Mouse (Mus musculus): ENCODE results near the gene Pdcd1lg2. TPM values are rescaled to one million over a fixed set of nuclear protein-coding genes. Genes with fewer than 3 reads are reported as not detected.

Gene Pdcd1lg2
- total RNA-seq, 1 experiment = not detected

- H3K27ac ChIP-seq (ENCODE audit: insufficient read depth, low read depth, low read length, poor library complexity, severe bottlenecking) = no peak overlapping the region
- TF ChIP-seq ZC3H11A (IDR thresholded peaks at IDR 0.05; ENCODE audit: borderline replicate concordance, low read depth, low read length) (no peak), MAFK (IDR thresholded peaks at IDR 0.05; ENCODE audit: insufficient read depth, low read depth, low read length) (peak; percentile 66; the same call in 1 of the 2 replicates)
- in situ Hi-C loops (cut with MboI; ENCODE audit: low sequenced_read_pairs in 2 of 2, unreplicated experiment in 2 of 2) = no loop called here
Measured at GRCm38 (mm10) chr19:29478598-29478997, 67.9 kb downstream of the Pdcd1lg2 start.

GRCm38 (mm10) chr19:29481578-29481977 is 70.9 kb downstream of the Pdcd1lg2 start:
- Histone ChIP-seq H3K36me3 (ENCODE audit: control insufficient read depth, insufficient read depth, low read length, poor library complexity, severe bottlenecking) (no peaks in the 10 kb centered on the region), H3K4me3 (ENCODE audit: insufficient read depth in 1 of 2, low read depth in 1 of 2, low read length in 2 of 2, poor library complexity in 1 of 2, severe bottlenecking in 1 of 2) (no peak overlapping the region), H3K4me1 (ENCODE audit: control insufficient read depth in 2 of 2, insufficient read depth in 2 of 2, low read length in 2 of 2, poor library complexity in 1 of 2) (no peaks in the 10 kb centered on the region), H3K9me3 (ENCODE audit: control insufficient read depth, insufficient read depth, low read depth, low read length) (no peaks in the 10 kb centered on the region), H3K9ac (ENCODE audit: insufficient read depth, low read depth, low read length, poor library complexity, severe bottlenecking) (no peak overlapping the region), H3K27ac (ENCODE audit: insufficient read depth, low read depth, low read length, poor library complexity, severe bottlenecking) (no peak overlapping the region)
- DNase-seq (ENCODE audit: low read depth, low spot score) = no peak
- in situ Hi-C loops (cut with MboI; ENCODE audit: low sequenced_read_pairs in 2 of 2, unreplicated experiment in 2 of 2) = no loop called here
- TF ChIP-seq MAFK (IDR thresholded peaks at IDR 0.05; ENCODE audit: insufficient read depth, low read depth, low read length) (no peak), ZC3H11A (IDR thresholded peaks at IDR 0.05; ENCODE audit: borderline replicate concordance, low read depth, low read length) (no peak), CHD2 (IDR thresholded peaks at IDR 0.05; ENCODE audit: low read depth, low read length) (no peak), HCFC1 (IDR thresholded peaks at IDR 0.05; ENCODE audit: borderline replicate concordance, insufficient read depth, low read length) (no peak), ZNF384 (IDR thresholded peaks at IDR 0.05; ENCODE audit: low read depth, low read length) (no peak)

More at GRCm38 (mm10) chr19:29478598-29478997, 67.9 kb downstream of the Pdcd1lg2 start:
- H3K4me1 ChIP-seq (ENCODE audit: control insufficient read depth in 2 of 2, insufficient read depth in 2 of 2, low read length in 2 of 2, poor library complexity in 1 of 2) = no peaks in the 10 kb centered on the region
- no peaks in the 10 kb centered on the region for H3K36me3 ChIP-seq (ENCODE audit: control insufficient read depth, insufficient read depth, low read length, poor library complexity, severe bottlenecking)
- H3K9me3 ChIP-seq (ENCODE audit: control insufficient read depth, insufficient read depth, low read depth, low read length) = no peaks in the 10 kb centered on the region
- DNase-seq (ENCODE audit: low read depth, low spot score) = no peak
- H3K4me3 ChIP-seq (ENCODE audit: insufficient read depth in 1 of 2, low read depth in 1 of 2, low read length in 2 of 2, poor library complexity in 1 of 2, severe bottlenecking in 1 of 2) = no peak overlapping the region
- no peak overlapping the region for H3K9ac ChIP-seq (ENCODE audit: insufficient read depth, low read depth, low read length, poor library complexity, severe bottlenecking)

GRCm38 (mm10) chr19:29482148-29482547 is 71.4 kb downstream of the Pdcd1lg2 start:
- DNase-seq (ENCODE audit: low read depth, low spot score) = no peak
- Histone ChIP-seq H3K4me3 (ENCODE audit: insufficient read depth in 1 of 2, low read depth in 1 of 2, low read length in 2 of 2, poor library complexity in 1 of 2, severe bottlenecking in 1 of 2) (no peak overlapping the region), H3K9ac (ENCODE audit: insufficient read depth, low read depth, low read length, poor library complexity, severe bottlenecking) (no peak overlapping the region), H3K36me3 (ENCODE audit: control insufficient read depth, insufficient read depth, low read length, poor library complexity, severe bottlenecking) (no peaks in the 10 kb centered on the region), H3K4me1 (ENCODE audit: control insufficient read depth in 2 of 2, insufficient read depth in 2 of 2, low read length in 2 of 2, poor library complexity in 1 of 2) (no peaks in the 10 kb centered on the region), H3K27ac (ENCODE audit: insufficient read depth, low read depth, low read length, poor library complexity, severe bottlenecking) (peak overlapping the region; percentile 43; the same call in 1 of the 2 replicates), H3K9me3 (ENCODE audit: control insufficient read depth, insufficient read depth, low read depth, low read length) (no peaks in the 10 kb centered on the region)
- in situ Hi-C loops (cut with MboI; ENCODE audit: low sequenced_read_pairs in 2 of 2, unreplicated experiment in 2 of 2) = no loop called here
- TF ChIP-seq MAFK (IDR thresholded peaks at IDR 0.05; ENCODE audit: insufficient read depth, low read depth, low read length) (no peak), ZC3H11A (IDR thresholded peaks at IDR 0.05; ENCODE audit: borderline replicate concordance, low read depth, low read length) (no peak), ZNF384 (IDR thresholded peaks at IDR 0.05; ENCODE audit: low read depth, low read length) (no peak), HCFC1 (IDR thresholded peaks at IDR 0.05; ENCODE audit: borderline replicate concordance, insufficient read depth, low read length) (no peak), CHD2 (IDR thresholded peaks at IDR 0.05; ENCODE audit: low read depth, low read length) (no peak)

- no peak for DNase-seq (ENCODE audit: low read depth, low spot score)
- Histone ChIP-seq H3K4me1 (ENCODE audit: control insufficient read depth in 2 of 2, insufficient read depth in 2 of 2, low read length in 2 of 2, poor library complexity in 1 of 2) (no peaks in the 10 kb centered on the region), H3K36me3 (ENCODE audit: control insufficient read depth, insufficient read depth, low read length, poor library complexity, severe bottlenecking) (no peaks in the 10 kb centered on the region), H3K27ac (ENCODE audit: insufficient read depth, low read depth, low read length, poor library complexity, severe bottlenecking) (no peak overlapping the region), H3K9ac (ENCODE audit: insufficient read depth, low read depth, low read length, poor library complexity, severe bottlenecking) (no peak overlapping the region), H3K9me3 (ENCODE audit: control insufficient read depth, insufficient read depth, low read depth, low read length) (no peaks in the 10 kb centered on the region), H3K4me3 (ENCODE audit: insufficient read depth in 1 of 2, low read depth in 1 of 2, low read length in 2 of 2, poor library complexity in 1 of 2, severe bottlenecking in 1 of 2) (no peak overlapping the region)
- in situ Hi-C loops (cut with MboI; ENCODE audit: low sequenced_read_pairs in 2 of 2, unreplicated experiment in 2 of 2) = no loop called here
- TF ChIP-seq ZC3H11A (IDR thresholded peaks at IDR 0.05; ENCODE audit: borderline replicate concordance, low read depth, low read length) = no peak
- no peak for TF ChIP-seq ZNF384 (IDR thresholded peaks at IDR 0.05; ENCODE audit: low read depth, low read length)
- no peak for TF ChIP-seq HCFC1 (IDR thresholded peaks at IDR 0.05; ENCODE audit: borderline replicate concordance, insufficient read depth, low read length)
- no peak for TF ChIP-seq MAFK (IDR thresholded peaks at IDR 0.05; ENCODE audit: insufficient read depth, low read depth, low read length)
- TF ChIP-seq CHD2 (IDR thresholded peaks at IDR 0.05; ENCODE audit: low read depth, low read length) = no peak
Measured at GRCm38 (mm10) chr19:29482637-29483036, 71.9 kb downstream of the Pdcd1lg2 start.

- in situ Hi-C loops (cut with MboI; ENCODE audit: low sequenced_read_pairs in 2 of 2, unreplicated experiment in 2 of 2) = no loop called here
- H3K9ac ChIP-seq (ENCODE audit: insufficient read depth, low read depth, low read length, poor library complexity, severe bottlenecking) = no peak overlapping the region
Measured at GRCm38 (mm10) chr19:29483386-29483785, 72.7 kb downstream of the Pdcd1lg2 start.

More at GRCm38 (mm10) chr19:29483386-29483785, 72.7 kb downstream of the Pdcd1lg2 start:
- no peak overlapping the region for H3K27ac ChIP-seq (ENCODE audit: insufficient read depth, low read depth, low read length, poor library complexity, severe bottlenecking)
- TF ChIP-seq ZNF384 (IDR thresholded peaks at IDR 0.05; ENCODE audit: low read depth, low read length) (no peak), HCFC1 (IDR thresholded peaks at IDR 0.05; ENCODE audit: borderline replicate concordance, insufficient read depth, low read length) (no peak), MAFK (IDR thresholded peaks at IDR 0.05; ENCODE audit: insufficient read depth, low read depth, low read length) (no peak), CHD2 (IDR thresholded peaks at IDR 0.05; ENCODE audit: low read depth, low read length) (no peak), ZC3H11A (IDR thresholded peaks at IDR 0.05; ENCODE audit: borderline replicate concordance, low read depth, low read length) (no peak)
- no peak overlapping the region for H3K4me3 ChIP-seq (ENCODE audit: insufficient read depth in 1 of 2, low read depth in 1 of 2, low read length in 2 of 2, poor library complexity in 1 of 2, severe bottlenecking in 1 of 2)
- no peak for DNase-seq (ENCODE audit: low read depth, low spot score)
- H3K9me3 ChIP-seq (ENCODE audit: control insufficient read depth, insufficient read depth, low read depth, low read length) = no peaks in the 10 kb centered on the region
- H3K36me3 ChIP-seq (ENCODE audit: control insufficient read depth, insufficient read depth, low read length, poor library complexity, severe bottlenecking) = no peaks in the 10 kb centered on the region
- no peaks in the 10 kb centered on the region for H3K4me1 ChIP-seq (ENCODE audit: control insufficient read depth in 2 of 2, insufficient read depth in 2 of 2, low read length in 2 of 2, poor library complexity in 1 of 2)

Measured in ES-E14 (cell line).